Mouse (Mus musculus): ENCODE data around the gene Twist2. TPM values are rescaled to one million over a fixed set of nuclear protein-coding genes. Genes with fewer than 3 reads are reported as not detected.

The Twist2 gene
- polyA plus RNA-seq, 1 experiment from 2014 or later, result 65.0 TPM

GRCm38 (mm10) chr1:91878696-91879095 lies 77.4 kb downstream of the Twist2 start:
- Histone ChIP-seq H3K9me3 (no peaks in the 10 kb centered on the region), H3K4me2 (replicated peaks) (no peak overlapping the region), H3K27me3 (no peaks in the 10 kb centered on the region), H3K4me3 (no peak overlapping the region), H3K36me3 (no peaks in the 10 kb centered on the region), H3K4me1 (peaks cover 7% of the 10 kb centered on the region; the same call in 1 of the 2 replicates), H3K9ac (no peak overlapping the region), H3K27ac (no peak overlapping the region)
- 8% methylated on average over 4 of the region's 5 CpGs for WGBS
- no peak for ATAC-seq (ENCODE audit: insufficient number of reproducible peaks, insufficient read depth, low FRiP score, low TSS enrichment)

- H3K27ac ChIP-seq, result no peak overlapping the region
- H3K4me2 ChIP-seq (replicated peaks), result no peak overlapping the region
- H3K9ac ChIP-seq, result no peak overlapping the region
- 87% methylated on average over 12 of the region's 12 CpGs for WGBS
- H3K27me3 ChIP-seq, result no peaks in the 10 kb centered on the region
- H3K9me3 ChIP-seq, result no peaks in the 10 kb centered on the region
- peaks cover 7% of the 10 kb centered on the region; the same call in 1 of the 2 replicates for H3K4me1 ChIP-seq
- H3K36me3 ChIP-seq, result no peaks in the 10 kb centered on the region
- no peak for ATAC-seq (ENCODE audit: insufficient number of reproducible peaks, insufficient read depth, low FRiP score, low TSS enrichment)
- no peak overlapping the region for H3K4me3 ChIP-seq
These were observed 78.9 kb downstream of the Twist2 start for GRCm38 (mm10) chr1:91880156-91880555.

GRCm38 (mm10) chr1:91880899-91881298 lies 79.6 kb downstream of the Twist2 start:
- WGBS, result 72% methylated on average over 8 of the region's 8 CpGs
- Histone ChIP-seq H3K9me3 (no peaks in the 10 kb centered on the region), H3K4me1 (peaks cover 7% of the 10 kb centered on the region; the same call in 1 of the 2 replicates), H3K27ac (no peak overlapping the region), H3K4me3 (no peak overlapping the region), H3K36me3 (no peaks in the 10 kb centered on the region), H3K27me3 (no peaks in the 10 kb centered on the region), H3K4me2 (replicated peaks) (no peak overlapping the region), H3K9ac (no peak overlapping the region)
- ATAC-seq (ENCODE audit: insufficient number of reproducible peaks, insufficient read depth, low FRiP score, low TSS enrichment), result no peak

- ATAC-seq (ENCODE audit: insufficient number of reproducible peaks, insufficient read depth, low FRiP score, low TSS enrichment), result no peak
- Histone ChIP-seq H3K9ac (no peak overlapping the region), H3K4me3 (no peak overlapping the region), H3K27me3 (no peaks in the 10 kb centered on the region), H3K4me2 (replicated peaks) (no peak overlapping the region), H3K9me3 (no peaks in the 10 kb centered on the region), H3K4me1 (peaks cover 7% of the 10 kb centered on the region; the same call in 1 of the 2 replicates), H3K36me3 (no peaks in the 10 kb centered on the region), H3K27ac (0 out of 2 replicates have a peak overlapping the region, but pooled peaks have one; percentile 57)
- 53% methylated on average over 5 of the region's 5 CpGs for WGBS
These were observed 81.9 kb downstream of the Twist2 start for GRCm38 (mm10) chr1:91883115-91883514.

GRCm38 (mm10) chr1:91893598-91893997 lies 92.3 kb downstream of the Twist2 start:
- H3K4me1 ChIP-seq, result no peaks in the 10 kb centered on the region
- no peak overlapping the region for H3K9ac ChIP-seq
- H3K27ac ChIP-seq, result no peak overlapping the region
- no peak overlapping the region for H3K4me2 ChIP-seq (replicated peaks)
- H3K9me3 ChIP-seq, result no peaks in the 10 kb centered on the region
- H3K36me3 ChIP-seq, result no peaks in the 10 kb centered on the region
- no peak for ATAC-seq (ENCODE audit: insufficient number of reproducible peaks, insufficient read depth, low FRiP score, low TSS enrichment)
- no peak overlapping the region for H3K4me3 ChIP-seq
- H3K27me3 ChIP-seq, result no peaks in the 10 kb centered on the region
- WGBS, result 90% methylated on average over 11 of the region's 11 CpGs

- Histone ChIP-seq H3K4me2 (replicated peaks) (no peak overlapping the region), H3K36me3 (no peaks in the 10 kb centered on the region), H3K4me1 (no peaks in the 10 kb centered on the region), H3K9ac (no peak overlapping the region), H3K9me3 (no peaks in the 10 kb centered on the region), H3K4me3 (no peak overlapping the region), H3K27ac (no peak overlapping the region), H3K27me3 (no peaks in the 10 kb centered on the region)
- 86% methylated on average over 5 of the region's 5 CpGs for WGBS
- ATAC-seq (ENCODE audit: insufficient number of reproducible peaks, insufficient read depth, low FRiP score, low TSS enrichment), result no peak
These were observed 93.0 kb downstream of the Twist2 start for GRCm38 (mm10) chr1:91894286-91894685.

GRCm38 (mm10) chr1:91897078-91897477 lies 95.8 kb downstream of the Twist2 start:
- 85% methylated on average over 2 of the region's 2 CpGs for WGBS
- Histone ChIP-seq H3K36me3 (no peaks in the 10 kb centered on the region), H3K9me3 (no peaks in the 10 kb centered on the region), H3K9ac (no peak overlapping the region), H3K27me3 (no peaks in the 10 kb centered on the region), H3K4me2 (replicated peaks) (no peak overlapping the region), H3K4me1 (no peaks in the 10 kb centered on the region), H3K4me3 (no peak overlapping the region), H3K27ac (no peak overlapping the region)
- no peak for ATAC-seq (ENCODE audit: insufficient number of reproducible peaks, insufficient read depth, low FRiP score, low TSS enrichment)

All from embryonic facial prominence, embryonic 12.5 days (tissue).